Mouse (Mus musculus) kidney, embryonic 14.5 days (tissue): Measurements from ENCODE around the gene Mars. TPM values are rescaled to one million over a fixed set of nuclear protein-coding genes. Genes with fewer than 3 reads are reported as not detected.

Source experiments
- ATAC-seq: fragments of 200-750 bp; cut with Nextera tagmentation; 2 replicates; pipeline ENCODE4 v1.8.0; 2017; ENCODE audit warnings: moderate number of reproducible peaks, mild to moderate bottlenecking, moderate TSS enrichment, moderate library complexity; ENCODE audit not compliant: low FRiP score, low TSS enrichment
- H3K27ac ChIP-seq: fragments of 300-500 bp; sonication (generic); 2 replicates; pipeline ENCODE4 v1.5.1; 2014; ENCODE audit warnings: low read depth, mild to moderate bottlenecking, low read length, moderate library complexity, mixed read lengths
- H3K27me3 ChIP-seq: fragments of 300-500 bp; sonication (generic); 2 replicates; pipeline ENCODE4 v1.6.1; 2014; ENCODE audit warnings: mild to moderate bottlenecking, low read length; ENCODE audit not compliant: control insufficient read depth, insufficient read depth
- H3K36me3 ChIP-seq: fragments of 300-500 bp; sonication (generic); 2 replicates; pipeline ENCODE4 v1.6.1; 2014; ENCODE audit warnings: low read length, mixed read lengths; ENCODE audit not compliant: control insufficient read depth, insufficient read depth
- H3K4me1 ChIP-seq: fragments of 300-500 bp; sonication (generic); 2 replicates; pipeline ENCODE4 v1.6.1; 2014; ENCODE audit warnings: low read length, mixed read lengths; ENCODE audit not compliant: control insufficient read depth, insufficient read depth
- H3K4me2 ChIP-seq: fragments of 300-500 bp; sonication (generic); replicated peaks from 2 replicates; pipeline ENCODE4 v1.6.1; 2014; ENCODE audit warnings: low read depth, mild to moderate bottlenecking, low read length
- H3K4me3 ChIP-seq: fragments of 300-500 bp; sonication (generic); 2 replicates; pipeline ENCODE4 v1.5.1; 2014; ENCODE audit warnings: mild to moderate bottlenecking, low read length
- H3K9ac ChIP-seq: fragments of 300-500 bp; sonication (generic); 2 replicates; pipeline ENCODE4 v1.6.1; 2014; ENCODE audit warnings: low read depth, mild to moderate bottlenecking, low read length, moderate library complexity
- H3K9me3 ChIP-seq: fragments of 300-500 bp; sonication (generic); 2 replicates; pipeline ENCODE4 v1.6.1; 2016; ENCODE audit warnings: low read length; ENCODE audit not compliant: control insufficient read depth
- WGBS: fragments of 180-500 bp; shearing (Covaris S2); extraction: QIAGEN DNeasy Blood & Tissue Kit; methylation state at CpG from one replicate; pipeline ENCODE4 v1.1.7; 2014; 5-methylcytosine and 5-hydroxymethylcytosine counted together
- polyA plus RNA-seq: library from polyadenylated mRNA; unstranded; fragments of >200 nt; fragmentation: Nextera tagmentation; extraction: Ambion mirVana; gene quantifications from 2 replicates; pipeline ENCODE4 v1.2.1, GENCODE M21; 2014

Gene Mars
- polyA plus RNA-seq, 1 experiment from 2014 or later = 146 TPM

- Histone ChIP-seq H3K9ac (peak overlapping the region; percentile 83), H3K4me2 (peak overlapping the region; percentile 90), H3K4me1 (peaks cover 39% of the 10 kb centered on the region), H3K36me3 (peaks cover 50% of the 10 kb centered on the region), H3K27me3 (no peaks in the 10 kb centered on the region), H3K4me3 (peak overlapping the region; percentile 62), H3K27ac (peak overlapping the region; percentile 98; the same call in 1 of the 2 replicates), H3K9me3 (no peaks in the 10 kb centered on the region)
- ATAC-seq = no peak
- WGBS = 71% methylated on average over 15 of the region's 15 CpGs
Measured at GRCm38 (mm10) chr10:127287271-127287935, 24.2 kb downstream of the Mars start.

GRCm38 (mm10) chr10:127286730-127287129 lies 24.9 kb downstream of the Mars start:
- H3K9ac ChIP-seq = peak overlapping the region; percentile 83; the same call in 1 of the 2 replicates
- H3K4me2 ChIP-seq = peak overlapping the region; percentile 90; the same call in 1 of the 2 replicates
- WGBS = 60% methylated on average over 7 of the region's 7 CpGs
- ATAC-seq = no peak
- H3K9me3 ChIP-seq = no peaks in the 10 kb centered on the region
- H3K27ac ChIP-seq = no peak overlapping the region
- no peak overlapping the region for H3K4me3 ChIP-seq
- H3K36me3 ChIP-seq = peaks cover 57% of the 10 kb centered on the region
- H3K27me3 ChIP-seq = no peaks in the 10 kb centered on the region
- H3K4me1 ChIP-seq = peaks cover 32% of the 10 kb centered on the region

DNA sequence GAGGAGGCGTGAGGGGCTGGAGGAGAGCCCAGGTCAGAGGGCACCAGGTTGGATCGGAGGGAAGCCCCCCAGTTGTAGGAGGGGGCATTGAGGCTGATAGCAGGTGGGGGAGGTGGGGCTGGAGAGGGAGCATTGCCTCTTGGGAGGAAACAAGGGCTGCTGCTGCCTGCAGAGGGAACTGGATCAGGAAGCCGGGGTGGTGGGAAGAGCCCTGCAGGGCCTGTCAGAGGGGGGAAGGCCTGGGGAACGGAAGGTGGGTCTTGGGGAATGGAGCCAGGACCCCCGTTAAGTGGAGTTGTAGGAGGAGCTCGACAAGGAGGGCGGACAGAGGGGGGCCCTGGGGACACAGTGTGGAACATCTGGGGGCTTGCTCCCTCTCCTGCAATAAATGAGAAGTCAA lies 25.4 kb downstream of the Mars start:
- ATAC-seq = no peak
- Histone ChIP-seq H3K36me3 (peaks cover 63% of the 10 kb centered on the region), H3K4me1 (peaks cover 28% of the 10 kb centered on the region), H3K4me2 (no peak overlapping the region), H3K9ac (no peak overlapping the region), H3K4me3 (no peak overlapping the region), H3K27ac (no peak overlapping the region), H3K9me3 (no peaks in the 10 kb centered on the region), H3K27me3 (no peaks in the 10 kb centered on the region)
- 70% methylated on average over 7 of the region's 7 CpGs for WGBS

DNA sequence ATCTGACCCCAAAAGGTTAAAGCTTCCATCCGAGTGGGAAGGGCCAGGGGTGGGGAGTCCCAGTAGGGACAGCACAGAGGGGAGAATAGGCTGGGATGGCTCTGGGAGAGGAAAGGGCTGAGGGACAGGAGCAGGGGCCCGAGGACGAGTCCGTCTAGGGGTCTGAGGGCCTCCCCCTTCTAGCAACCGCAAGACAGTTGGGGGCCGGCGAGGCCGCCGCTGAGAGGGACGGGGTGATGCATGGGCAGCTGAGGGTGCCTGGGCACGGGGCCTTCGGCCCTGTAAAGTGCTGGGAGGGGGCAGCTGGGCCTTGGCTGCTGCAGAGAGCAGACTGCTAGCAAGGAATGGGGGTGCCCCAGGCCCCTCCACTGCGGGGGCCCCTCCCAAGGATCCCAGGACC lies 25.9 kb downstream of the Mars start:
- H3K4me2 ChIP-seq = no peak overlapping the region
- no peak for ATAC-seq
- peaks cover 28% of the 10 kb centered on the region for H3K4me1 ChIP-seq
- H3K36me3 ChIP-seq = peaks cover 68% of the 10 kb centered on the region
- 77% methylated on average over 7 of the region's 13 CpGs for WGBS
- no peak overlapping the region for H3K27ac ChIP-seq
- H3K27me3 ChIP-seq = no peaks in the 10 kb centered on the region
- H3K4me3 ChIP-seq = no peak overlapping the region
- H3K9me3 ChIP-seq = no peaks in the 10 kb centered on the region
- no peak overlapping the region for H3K9ac ChIP-seq

DNA sequence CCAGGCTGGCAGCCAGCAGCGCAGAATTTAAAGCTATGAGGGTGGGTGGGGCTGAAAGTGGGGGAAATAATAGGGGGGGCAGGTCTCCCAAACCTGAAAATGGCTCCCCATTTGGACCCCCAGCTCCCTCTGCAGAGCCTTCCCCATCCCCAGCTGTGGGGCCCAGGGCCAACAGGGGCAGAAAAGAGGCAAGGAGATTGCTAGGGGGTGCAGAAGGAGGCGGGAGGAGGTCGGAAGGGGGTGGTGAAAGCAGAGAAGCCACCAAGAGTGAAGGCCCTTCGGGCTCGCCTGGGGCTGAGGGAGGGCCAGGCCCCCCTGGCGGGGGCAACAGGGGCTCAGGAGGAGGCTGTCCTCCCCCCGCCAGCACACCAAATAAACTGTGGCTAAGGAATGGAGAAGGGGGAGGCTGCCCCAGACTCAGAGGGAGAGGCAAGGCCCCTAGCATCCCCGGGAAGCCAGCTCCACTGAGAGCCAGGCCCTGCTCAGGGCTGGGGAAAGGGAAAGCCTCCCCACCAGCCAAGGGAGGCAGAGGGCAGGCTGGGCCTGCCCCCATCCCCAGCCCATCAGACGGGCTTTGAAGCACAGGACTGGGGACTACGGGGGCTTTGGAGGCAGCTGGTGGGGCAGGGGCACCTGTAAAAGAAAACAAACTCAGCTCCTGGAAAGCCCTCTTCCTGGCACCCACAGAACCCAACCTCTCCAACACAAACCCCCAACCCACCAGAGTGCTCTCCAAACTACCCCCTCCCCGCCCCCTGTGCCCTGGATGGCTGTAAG lies 26.7 kb downstream of the Mars start:
- Histone ChIP-seq H3K4me2 (no peak overlapping the region), H3K4me1 (peaks cover 27% of the 10 kb centered on the region), H3K36me3 (peaks cover 71% of the 10 kb centered on the region), H3K9me3 (no peaks in the 10 kb centered on the region), H3K27ac (no peak overlapping the region), H3K9ac (no peak overlapping the region), H3K27me3 (no peaks in the 10 kb centered on the region), H3K4me3 (no peak overlapping the region)
- ATAC-seq = no peak
- 73% methylated on average over 11 of the region's 11 CpGs for WGBS

DNA sequence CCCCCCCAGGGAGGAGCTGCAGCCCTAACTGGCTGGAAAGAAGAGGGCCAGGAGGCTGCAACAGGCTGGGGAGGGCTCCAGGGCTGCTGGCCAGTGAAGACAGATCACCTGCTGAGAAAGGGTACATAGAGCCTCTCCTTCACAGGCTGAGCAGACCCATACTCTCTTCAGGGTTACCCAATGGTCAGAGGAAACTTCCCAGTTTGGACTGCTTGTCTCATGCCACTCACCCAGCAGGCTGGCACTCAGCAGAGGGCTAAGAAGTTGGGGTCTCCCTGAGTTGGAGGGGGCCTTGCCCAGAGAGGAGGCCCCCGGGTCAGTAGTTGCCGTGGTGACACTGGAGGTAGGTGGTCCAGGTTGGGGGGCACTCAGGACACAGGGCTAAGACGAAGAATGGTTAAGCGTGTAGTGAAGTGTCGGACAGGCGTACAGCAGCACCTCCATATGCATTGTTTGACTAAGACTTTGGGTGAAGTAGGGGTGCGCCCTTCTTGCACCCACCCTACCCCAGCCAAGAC lies 27.4 kb downstream of the Mars start:
- H3K9me3 ChIP-seq = no peaks in the 10 kb centered on the region
- H3K4me1 ChIP-seq = peaks cover 23% of the 10 kb centered on the region
- no peak overlapping the region for H3K9ac ChIP-seq
- 92% methylated on average over 7 of the region's 7 CpGs for WGBS
- H3K27ac ChIP-seq = no peak overlapping the region
- no peaks in the 10 kb centered on the region for H3K27me3 ChIP-seq
- ATAC-seq = no peak
- H3K4me3 ChIP-seq = no peak overlapping the region
- H3K4me2 ChIP-seq = no peak overlapping the region
- peaks cover 76% of the 10 kb centered on the region for H3K36me3 ChIP-seq

DNA sequence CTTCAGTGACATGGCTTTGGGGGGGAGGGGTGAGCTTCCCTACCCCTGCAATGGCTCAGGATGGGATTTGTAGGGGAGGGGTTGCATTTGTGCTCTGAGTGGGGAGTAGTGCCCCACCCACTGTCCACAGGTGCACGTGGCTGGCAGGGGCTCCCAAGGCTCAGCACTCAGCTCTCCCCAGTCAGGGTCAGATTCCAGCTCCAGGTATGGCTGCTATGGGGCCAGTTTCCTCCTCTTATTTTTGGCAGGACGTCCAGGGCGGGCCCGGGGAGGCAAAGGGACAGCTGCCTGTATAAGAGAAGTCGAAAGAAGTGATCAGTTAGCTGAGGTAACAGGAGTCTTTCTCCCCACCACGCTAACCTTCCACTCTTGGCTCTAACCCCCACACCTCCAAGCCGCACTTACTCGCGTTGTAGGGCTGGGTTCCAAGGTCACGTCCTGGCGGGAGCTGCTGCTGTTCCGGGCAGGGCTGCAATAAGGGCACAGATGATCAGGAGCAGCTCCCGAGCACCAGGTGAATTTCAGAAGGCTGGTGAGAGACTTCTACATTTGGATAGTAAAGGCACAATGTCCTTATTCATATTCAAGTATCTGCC lies 28.9 kb downstream of the Mars start:
- Histone ChIP-seq H3K4me3 (no peak overlapping the region), H3K9me3 (no peaks in the 10 kb centered on the region), H3K27me3 (no peaks in the 10 kb centered on the region), H3K27ac (no peak overlapping the region), H3K36me3 (peaks cover 87% of the 10 kb centered on the region), H3K4me2 (no peak overlapping the region), H3K4me1 (peaks cover 22% of the 10 kb centered on the region), H3K9ac (no peak overlapping the region)
- 87% methylated on average over 13 of the region's 13 CpGs for WGBS
- ATAC-seq = no peak

DNA sequence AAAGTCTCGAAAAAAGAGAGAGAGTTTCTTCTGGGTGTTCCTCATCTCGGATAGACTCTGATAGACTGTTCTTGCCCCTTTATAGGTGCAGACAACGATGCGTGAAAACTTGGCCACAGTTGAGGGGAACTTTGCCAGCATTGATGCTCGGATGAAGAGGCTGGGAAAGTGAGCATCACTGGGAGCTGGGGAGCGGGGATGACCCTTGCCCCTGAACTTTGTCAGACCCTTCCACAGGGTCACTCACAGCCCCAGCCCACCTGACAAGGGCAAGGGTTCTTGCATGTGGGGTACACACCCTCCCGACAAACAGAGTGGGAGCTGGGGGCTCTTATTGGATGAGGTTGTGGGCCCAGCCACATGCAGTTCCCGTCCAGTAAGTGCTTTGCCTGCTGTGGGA lies 30.3 kb downstream of the Mars start:
- Histone ChIP-seq H3K4me3 (no peak overlapping the region), H3K9me3 (no peaks in the 10 kb centered on the region), H3K27ac (no peak overlapping the region), H3K4me2 (no peak overlapping the region), H3K36me3 (peaks cover 89% of the 10 kb centered on the region), H3K4me1 (peaks cover 8% of the 10 kb centered on the region; the same call in 1 of the 2 replicates), H3K27me3 (no peaks in the 10 kb centered on the region), H3K9ac (no peak overlapping the region)
- 87% methylated on average over 8 of the region's 8 CpGs for WGBS
- no peak for ATAC-seq

GRCm38 (mm10) chr10:127279730-127280129 lies 31.9 kb downstream of the Mars start:
- no peak for ATAC-seq
- Histone ChIP-seq H3K4me3 (no peak overlapping the region), H3K4me1 (no peaks in the 10 kb centered on the region), H3K27ac (no peak overlapping the region), H3K9ac (no peak overlapping the region), H3K4me2 (no peak overlapping the region), H3K36me3 (peaks cover 85% of the 10 kb centered on the region), H3K27me3 (no peaks in the 10 kb centered on the region), H3K9me3 (no peaks in the 10 kb centered on the region)
- WGBS = 100% methylated on average over 2 of the region's 2 CpGs
